Mouse (Mus musculus) liver, postnatal 0 days (tissue): Measurements from ENCODE around the gene Napsa. TPM values are rescaled to one million over a fixed set of nuclear protein-coding genes. Genes with fewer than 3 reads are reported as not detected.

Source experiments
- ATAC-seq: fragments of 200-750 bp; cut with Nextera tagmentation; 2 replicates; pipeline ENCODE4 v1.8.0; 2017; ENCODE audit warnings: mild to moderate bottlenecking, moderate library complexity
- DNase-seq: peaks from one replicate; pipeline ENCODE4 v3.0.0-alpha.2; 2016
- H3K27ac ChIP-seq: fragments of 300-500 bp; sonication (generic); 2 replicates; pipeline ENCODE4 v1.5.1; 2014; ENCODE audit warnings: antibody characterized with exemption, moderate library complexity, mild to moderate bottlenecking, low read depth
- H3K27me3 ChIP-seq: fragments of 300-500 bp; sonication (generic); 2 replicates; pipeline ENCODE4 v1.6.1; 2014; ENCODE audit warnings: low read length, control low read depth, mixed read lengths; ENCODE audit not compliant: insufficient read depth
- H3K36me3 ChIP-seq: fragments of 300-500 bp; sonication (generic); replicated peaks from 2 replicates; pipeline ENCODE4 v1.6.1; 2014; ENCODE audit warnings: mild to moderate bottlenecking, control low read depth, low read length, moderate library complexity, mixed read lengths; ENCODE audit not compliant: insufficient read depth
- H3K4me1 ChIP-seq: fragments of 300-500 bp; sonication (generic); 2 replicates; pipeline ENCODE4 v1.6.1; 2014; ENCODE audit warnings: antibody characterized with exemption, mild to moderate bottlenecking, control low read depth; ENCODE audit not compliant: insufficient read depth
- H3K4me2 ChIP-seq: fragments of 300-500 bp; sonication (generic); 2 replicates; pipeline ENCODE4 v1.6.1; 2014; ENCODE audit warnings: low read depth, mild to moderate bottlenecking, low read length, moderate library complexity, mixed read lengths
- H3K4me3 ChIP-seq: fragments of 300-500 bp; sonication (generic); 2 replicates; pipeline ENCODE4 v1.5.1; 2014; ENCODE audit warnings: low read depth, low read length
- H3K9ac ChIP-seq: fragments of 300-500 bp; sonication (generic); replicated peaks from 2 replicates; pipeline ENCODE4 v1.6.1; 2014; ENCODE audit warnings: mild to moderate bottlenecking, moderate library complexity
- H3K9me3 ChIP-seq: fragments of 300-500 bp; sonication (generic); 2 replicates; pipeline ENCODE4 v1.6.1; 2016; ENCODE audit warnings: mild to moderate bottlenecking, control low read depth, low read length, mixed read lengths
- CTCF ChIP-seq: sonication (generic); IDR thresholded peaks from 2 replicates; pipeline ENCODE4 v1.5.1; 2016; ENCODE audit warnings: antibody characterized with exemption, low read depth
- EP300 ChIP-seq: IDR thresholded peaks from 2 replicates; pipeline ENCODE4 v1.6.1; 2016; ENCODE audit warnings: antibody characterized with exemption, low read depth, mild to moderate bottlenecking
- WGBS: fragments of 180-500 bp; shearing (Covaris S2); extraction: QIAGEN DNeasy Blood & Tissue Kit; methylation state at CpG from one replicate; pipeline ENCODE4 v1.1.7; 2014; ENCODE audit not compliant: insufficient replicate concordance; 5-methylcytosine and 5-hydroxymethylcytosine counted together
- polyA plus RNA-seq: library from polyadenylated mRNA; unstranded; fragments of >200 nt; fragmentation: Nextera tagmentation; extraction: Ambion mirVana; gene quantifications from 2 replicates; pipeline ENCODE4 v1.2.1, GENCODE M21; 2015

Napsa gene
- polyA plus RNA-seq, 1 experiment from 2014 or later = 17.8 TPM

DNA sequence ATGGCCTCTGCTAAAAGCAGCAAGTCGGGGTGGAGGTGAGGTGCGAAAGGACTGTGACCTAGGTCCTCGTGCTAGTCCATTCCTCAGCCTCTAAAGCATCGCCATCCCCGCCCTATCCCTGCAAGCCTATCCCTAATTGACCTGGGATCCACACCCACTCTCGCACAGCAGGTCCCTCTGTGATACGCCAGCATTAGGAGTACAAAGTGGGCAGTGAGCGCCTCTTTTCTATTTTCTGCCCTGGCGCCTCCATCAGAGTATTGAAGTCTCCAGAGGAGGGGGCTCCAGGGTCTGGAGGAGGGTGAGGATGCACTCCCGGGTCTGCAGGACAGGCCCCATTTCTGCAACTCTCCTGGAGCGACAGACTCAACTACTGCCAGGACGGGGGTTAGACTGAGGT lies 16.2 kb downstream of the Napsa start:
- Histone ChIP-seq H3K9me3 (no peaks in the 10 kb centered on the region), H3K4me3 (no peak overlapping the region), H3K4me2 (peak overlapping the region; percentile 73), H3K27me3 (peaks cover 77% of the 10 kb centered on the region), H3K27ac (no peak overlapping the region), H3K36me3 (no peaks in the 10 kb centered on the region), H3K4me1 (peaks cover 29% of the 10 kb centered on the region), H3K9ac (no peak overlapping the region)
- ATAC-seq (no peak), DNase-seq (no peak)
- TF ChIP-seq EP300 (no peak), CTCF (no peak)
- 12% methylated on average over 12 of the region's 12 CpGs for WGBS

DNA sequence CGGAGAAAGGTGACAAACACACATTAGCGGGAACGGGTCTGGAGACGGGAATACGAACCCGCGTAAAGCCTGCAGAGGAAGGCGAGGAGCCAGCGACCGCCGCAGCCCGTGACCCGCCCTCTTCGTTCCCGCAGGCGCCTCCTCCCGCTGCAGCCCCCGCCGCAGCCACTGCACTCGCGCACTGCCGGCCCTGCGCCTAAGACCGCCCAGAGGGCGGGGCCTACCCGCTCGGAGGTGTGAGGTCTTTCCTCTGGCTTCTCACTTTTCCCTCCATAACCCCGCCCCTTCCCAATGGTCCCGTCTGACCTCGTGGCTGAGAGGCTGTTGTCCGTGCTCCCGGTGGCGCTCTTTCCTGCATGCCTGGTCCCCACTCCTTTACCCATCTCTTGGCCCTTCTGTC lies 17.0 kb downstream of the Napsa start:
- no peak for TF ChIP-seq EP300
- no peak for TF ChIP-seq CTCF
- under 1% methylated on average over 28 of the region's 33 CpGs for WGBS
- H3K27me3 ChIP-seq = peaks cover 82% of the 10 kb centered on the region
- DNase-seq = peak; percentile 67
- no peak overlapping the region for H3K9ac ChIP-seq
- peak; percentile 22 for ATAC-seq
- peak overlapping the region; percentile 47 for H3K4me3 ChIP-seq
- H3K9me3 ChIP-seq = no peaks in the 10 kb centered on the region
- H3K27ac ChIP-seq = no peak overlapping the region
- H3K4me2 ChIP-seq = peak overlapping the region; percentile 73
- peaks cover 32% of the 10 kb centered on the region for H3K4me1 ChIP-seq
- H3K36me3 ChIP-seq = no peaks in the 10 kb centered on the region

DNA sequence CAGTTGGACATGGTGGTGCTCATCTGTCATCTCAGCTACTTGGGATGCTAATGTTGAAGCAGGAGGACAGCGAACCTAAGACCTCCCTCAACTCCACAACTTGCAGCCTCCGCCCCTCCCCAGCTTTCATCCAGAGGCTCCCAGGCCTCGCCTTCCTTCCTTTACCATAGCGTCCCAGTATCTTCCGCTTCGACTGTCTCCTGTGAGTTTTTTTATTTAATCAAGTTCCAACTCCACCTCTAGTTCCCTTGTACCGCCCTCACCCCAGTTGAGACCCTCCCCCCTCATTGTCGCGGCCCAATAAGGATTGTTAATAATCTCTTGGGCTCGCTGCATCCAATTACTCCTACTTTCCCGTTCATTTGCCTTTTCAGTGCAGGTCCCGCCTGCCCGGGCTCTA lies 17.8 kb downstream of the Napsa start:
- ATAC-seq = no peak
- DNase-seq = no peak
- Histone ChIP-seq H3K36me3 (no peaks in the 10 kb centered on the region), H3K4me2 (peak overlapping the region; percentile 93; the same call in 1 of the 2 replicates), H3K27ac (no peak overlapping the region), H3K4me1 (peaks cover 32% of the 10 kb centered on the region), H3K9me3 (no peaks in the 10 kb centered on the region), H3K9ac (no peak overlapping the region), H3K4me3 (0 out of 2 replicates have a peak overlapping the region, but pooled peaks have one; percentile 49), H3K27me3 (peaks cover 82% of the 10 kb centered on the region)
- 9% methylated on average over 13 of the region's 13 CpGs for WGBS
- TF ChIP-seq CTCF (no peak), EP300 (no peak)

DNA sequence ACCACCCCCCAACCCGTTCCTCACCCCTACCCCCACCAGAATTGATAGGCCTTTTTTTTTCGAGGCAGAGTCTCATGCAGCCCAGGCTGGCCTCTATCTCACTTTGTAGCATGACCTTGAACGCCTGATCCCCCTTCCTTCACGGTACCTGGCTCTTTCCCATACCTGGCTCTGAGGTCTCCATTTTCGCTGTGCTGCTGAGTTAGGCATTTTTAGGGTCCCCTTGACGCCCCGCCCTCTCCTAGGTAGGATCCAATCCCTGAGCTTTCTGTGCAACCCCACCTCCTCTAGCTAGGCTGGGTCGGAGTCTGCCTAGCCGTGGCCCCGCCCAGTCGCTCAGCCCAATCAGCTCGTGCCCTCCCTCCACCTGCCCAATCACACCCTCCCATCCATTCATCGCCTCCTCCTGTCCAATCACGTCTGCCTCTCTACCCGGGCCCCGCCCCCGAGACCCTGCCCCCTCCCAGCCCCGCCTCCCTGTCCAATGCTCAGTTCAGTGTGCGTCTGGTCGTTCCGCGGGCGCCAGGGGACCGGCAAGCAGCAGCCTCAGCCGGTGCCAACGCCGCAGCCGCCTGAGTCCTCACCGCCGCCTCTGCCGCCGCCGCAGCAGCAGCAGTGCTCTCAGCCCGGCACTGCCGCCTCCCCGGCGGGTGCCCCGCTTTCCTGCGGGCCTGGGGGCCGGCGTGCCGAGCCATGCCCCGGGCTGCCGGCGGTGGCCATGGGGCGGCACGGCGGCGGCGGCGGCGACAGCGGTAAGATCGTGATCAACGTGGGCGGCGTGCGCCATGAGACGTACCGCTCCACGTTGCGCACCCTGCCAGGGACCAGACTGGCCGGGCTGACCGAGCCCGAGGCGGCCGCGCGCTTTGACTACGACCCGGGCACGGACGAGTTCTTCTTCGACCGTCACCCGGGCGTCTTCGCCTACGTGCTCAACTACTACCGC lies 18.5 kb downstream of the Napsa start, which contains the start of gene Kcnc3:
Kcnc3 (plus strand) TSS at position 263 of the 946 bp plus-strand sequence.
- ATAC-seq (peak; percentile 92), DNase-seq (peak; percentile 90)
- Histone ChIP-seq H3K36me3 (no peaks in the 10 kb centered on the region), H3K27ac (no peak within 1 kb of the TSS), H3K4me1 (peaks cover 32% of the 10 kb centered on the region), H3K27me3 (peaks cover 80% of the 10 kb centered on the region), H3K9me3 (no peaks in the 10 kb centered on the region), H3K4me3 (peak within 1 kb of the TSS; percentile 49), H3K9ac (peak within 1 kb of the TSS; percentile 11; the same call in 1 of the 2 replicates), H3K4me2 (peak within 1 kb of the TSS; percentile 93)
- 1% methylated on average over 61 of the region's 80 CpGs for WGBS
- TF ChIP-seq EP300 = no peak
- TF ChIP-seq CTCF = no peak

DNA sequence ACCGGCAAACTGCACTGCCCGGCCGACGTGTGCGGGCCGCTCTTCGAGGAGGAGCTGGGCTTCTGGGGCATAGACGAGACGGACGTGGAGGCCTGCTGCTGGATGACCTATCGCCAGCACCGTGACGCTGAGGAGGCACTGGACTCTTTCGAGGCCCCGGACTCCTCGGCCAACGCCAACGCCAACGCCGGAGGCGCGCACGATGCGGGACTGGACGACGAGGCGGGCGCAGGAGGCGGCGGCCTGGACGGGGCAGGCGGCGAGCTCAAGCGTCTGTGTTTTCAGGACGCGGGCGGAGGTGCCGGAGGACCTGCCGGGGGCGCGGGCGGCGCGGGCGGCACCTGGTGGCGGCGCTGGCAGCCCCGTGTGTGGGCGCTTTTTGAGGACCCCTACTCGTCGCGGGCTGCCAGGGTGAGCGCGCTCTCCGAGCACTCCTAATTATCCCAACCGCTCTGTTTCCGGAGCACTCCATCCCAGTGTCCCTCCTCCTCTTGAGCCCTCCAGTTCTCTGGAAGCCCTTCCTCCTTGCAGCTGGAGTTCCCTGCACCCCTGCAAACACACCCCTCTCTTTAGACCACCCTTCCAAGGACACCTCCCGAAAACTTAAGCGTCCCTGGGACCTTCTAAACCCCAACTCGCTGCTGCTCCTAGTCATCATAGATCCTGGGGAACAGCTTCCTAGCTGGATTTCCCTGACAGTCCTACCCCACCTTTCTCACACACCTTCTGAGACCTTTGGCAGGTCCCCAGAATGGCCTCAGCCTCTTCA lies 19.4 kb downstream of the Napsa start:
- Histone ChIP-seq H3K4me2 (peak overlapping the region; percentile 93), H3K9ac (peak overlapping the region; percentile 11; the same call in 1 of the 2 replicates), H3K9me3 (no peaks in the 10 kb centered on the region), H3K27ac (no peak overlapping the region), H3K27me3 (peaks cover 72% of the 10 kb centered on the region), H3K36me3 (no peaks in the 10 kb centered on the region), H3K4me1 (peaks cover 32% of the 10 kb centered on the region), H3K4me3 (peak overlapping the region; percentile 49)
- ATAC-seq (no peak), DNase-seq (no peak)
- no peak for TF ChIP-seq EP300
- no peak for TF ChIP-seq CTCF
- WGBS = 4% methylated on average over 51 of the region's 60 CpGs

DNA sequence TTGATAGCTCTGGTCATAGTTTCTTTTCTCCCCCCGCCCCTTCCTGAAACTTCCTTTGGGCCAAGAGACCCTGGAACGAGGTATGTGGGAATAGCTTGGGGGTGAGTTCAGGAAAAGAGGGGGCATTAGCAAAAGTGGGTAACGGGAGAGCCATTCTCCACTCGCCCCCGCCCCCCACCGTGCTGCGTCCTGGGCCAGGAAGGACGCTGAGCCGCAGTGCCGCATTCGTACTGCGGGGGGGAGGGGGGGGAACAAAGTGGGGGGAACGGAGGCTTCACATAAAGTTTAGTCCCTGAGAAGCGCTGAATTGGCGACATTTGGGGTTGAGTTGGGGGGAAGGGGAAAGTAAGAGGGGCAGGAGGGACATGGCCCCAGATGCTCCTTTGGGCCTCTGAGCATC lies 20.9 kb downstream of the Napsa start:
- H3K9me3 ChIP-seq = no peaks in the 10 kb centered on the region
- TF ChIP-seq CTCF (no peak), EP300 (no peak)
- H3K4me3 ChIP-seq = no peak overlapping the region
- peaks cover 28% of the 10 kb centered on the region for H3K4me1 ChIP-seq
- no peak overlapping the region for H3K4me2 ChIP-seq
- no peak overlapping the region for H3K9ac ChIP-seq
- no peak for DNase-seq
- H3K27me3 ChIP-seq = peaks cover 57% of the 10 kb centered on the region
- no peak overlapping the region for H3K27ac ChIP-seq
- no peaks in the 10 kb centered on the region for H3K36me3 ChIP-seq
- ATAC-seq = no peak
- 3% methylated on average over 15 of the region's 15 CpGs for WGBS
